Mouse (Mus musculus): ENCODE measurements around the gene Agbl1. TPM values are rescaled to one million over a fixed set of nuclear protein-coding genes. Genes with fewer than 3 reads are reported as not detected.

The Agbl1 gene
- total and polyA plus RNA-seq, 3 experiments: 0.08 to 0.21 (median 0.11) TPM

GRCm38 (mm10) chr7:77164921-77165320 is 935.2 kb downstream of the Agbl1 start:
- 89% methylated on average over 1 of the region's 1 CpGs for WGBS

More at GRCm38 (mm10) chr7:77164921-77165320, 935.2 kb downstream of the Agbl1 start:
- Histone ChIP-seq H3K9ac (ENCODE audit: low read depth, low read length) (no peak overlapping the region), H3K4me3 (no peak overlapping the region), H3K4me1 (ENCODE audit: control insufficient read depth, insufficient read depth, low read length) (no peaks in the 10 kb centered on the region), H3K79me2 (replicated peaks; ENCODE audit: control insufficient read depth, insufficient read depth, low read length) (no peaks in the 10 kb centered on the region), H3K27ac (no peak overlapping the region), H3K27me3 (ENCODE audit: control insufficient read depth, insufficient read depth, low read length) (no peaks in the 10 kb centered on the region), H3K36me3 (ENCODE audit: control insufficient read depth, insufficient read depth, low read length) (no peaks in the 10 kb centered on the region)
- TF ChIP-seq CTCF (IDR thresholded peaks at IDR 0.05) (no peak), POLR2A (IDR thresholded peaks at IDR 0.05; ENCODE audit: insufficient read depth, low read depth, low read length) (no peak), EP300 (IDR thresholded peaks at IDR 0.05; ENCODE audit: insufficient read depth, low read depth, low read length) (no peak)
- DNase-seq: no peak
- intact Hi-C loops (cut with DNase I): no loop called here
